Mouse (Mus musculus) lung, postnatal 0 days (tissue): ENCODE results near the gene Samd1.
A peak's percentile ranks its signal among the peaks of the same experiment; 100 is the strongest.

Source experiments
- CTCF ChIP-seq: IDR thresholded peaks from 2 replicates; pipeline ENCODE4 v1.5.1; 2016; ENCODE audit warnings: antibody characterized with exemption, mild to moderate bottlenecking
- EP300 ChIP-seq: IDR thresholded peaks from 2 replicates; pipeline ENCODE4 v1.6.1; 2016; ENCODE audit warnings: antibody characterized with exemption, mild to moderate bottlenecking, control low read depth

GRCm38 (mm10) chr8:84021096-84021495, 23.6 kb downstream of the Samd1 start, which contains the start of gene Palm3:
- TF ChIP-seq CTCF (peak; percentile 16; the same call in 1 of the 2 replicates), EP300 (no peak)
